Mouse (Mus musculus): Measurements from ENCODE around the gene Lta.

DNA sequence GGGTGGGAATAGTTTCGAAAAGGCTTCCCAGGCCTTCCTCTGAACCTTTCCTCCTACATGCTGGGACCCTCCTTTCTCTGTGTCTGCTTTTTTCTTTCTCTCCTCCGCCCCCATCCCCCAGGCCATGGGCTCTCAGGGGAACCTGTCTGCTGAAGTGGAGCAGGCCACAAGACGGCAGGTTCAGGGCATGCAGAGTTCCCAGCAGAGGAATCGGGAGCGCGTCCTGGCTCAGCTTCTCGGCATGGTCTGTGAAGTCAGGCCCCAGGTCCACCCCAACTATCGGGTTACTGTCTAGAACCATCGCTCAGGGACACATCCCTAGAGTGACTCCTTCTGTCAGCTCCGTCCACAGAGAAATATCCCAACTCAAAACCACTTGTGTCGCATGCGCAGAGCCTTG, 32.4 kb upstream of the Lta start:
- TF ChIP-seq EP300 (IDR thresholded peaks at IDR 0.05; ENCODE audit: low read depth in 1 of 2, low read length in 2 of 2), result no peak
- no peak for TF ChIP-seq ETS1 (IDR thresholded peaks at IDR 0.05; ENCODE audit: low read depth, low read length)
- TF ChIP-seq MYC (IDR thresholded peaks at IDR 0.05; ENCODE audit: low read depth, low read length), result no peak
- no peak for TF ChIP-seq RCOR1 (IDR thresholded peaks at IDR 0.05; ENCODE audit: low read depth, low read length)
- no peak for TF ChIP-seq POLR2A (IDR thresholded peaks at IDR 0.05; ENCODE audit: control insufficient read depth in 1 of 2, insufficient read depth in 1 of 2, low read depth in 1 of 2, low read length in 2 of 2, poor library complexity in 1 of 2)
- TF ChIP-seq TAL1 (IDR thresholded peaks at IDR 0.05; ENCODE audit: low read length), result no peak
- no peak for TF ChIP-seq USF1 (IDR thresholded peaks at IDR 0.05; ENCODE audit: low read depth, low read length)
- TF ChIP-seq MAX (IDR thresholded peaks at IDR 0.05; ENCODE audit: low read length), result no peak
